8 mouse cellular contexts compared by ENCODE assay signal in the genomic region with DNA sequence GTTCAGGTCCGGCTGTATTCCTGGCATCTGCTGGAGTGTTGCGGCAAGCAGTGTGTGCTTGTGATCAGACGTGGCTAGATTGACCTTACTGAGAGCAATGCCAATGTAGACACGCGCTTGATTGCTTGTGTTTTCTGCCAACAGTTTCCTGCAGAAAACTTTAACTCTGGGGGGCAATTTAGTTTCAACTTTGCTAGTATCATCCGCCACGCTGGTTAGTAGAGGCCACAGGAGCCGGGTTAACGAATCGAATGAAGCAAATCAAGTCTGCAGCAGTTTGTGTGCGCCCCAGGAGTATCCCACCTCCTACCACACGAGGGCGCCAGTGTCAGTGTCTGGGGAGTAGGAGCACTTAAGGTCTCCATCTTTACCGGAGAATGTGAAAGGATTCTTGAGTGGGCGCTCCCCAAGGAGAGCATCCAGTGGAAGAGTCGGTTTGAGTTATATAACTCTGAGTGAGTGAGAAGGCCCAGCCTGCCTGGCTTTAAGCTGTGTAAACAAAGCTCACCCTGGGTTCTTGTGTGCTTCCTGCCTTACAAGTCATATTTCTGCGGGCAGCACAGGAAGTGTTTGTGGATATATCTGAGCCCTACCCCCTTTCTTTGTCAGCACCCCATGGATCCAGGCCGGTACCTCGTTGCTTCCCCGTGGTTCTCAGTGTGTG.
A peak's percentile ranks its signal among the peaks of the same experiment; 100 is the strongest.
DNase-seq lines count a peak whose midpoint lies in the region; ATAC-seq and TF ChIP-seq lines count a peak whose summit lies in the region.

No protein-coding gene starts in this region.

- H3K4me2 ChIP-seq in intestine, embryonic 15.5 days (replicated peaks): peak overlapping the region; percentile 38
- no peak overlapping the region for H3K4me2 ChIP-seq in limb, embryonic 12.5 days
- H3K4me2 ChIP-seq in midbrain, embryonic 14.5 days (ENCODE audit: low read length): no peak overlapping the region

- no peaks in the 10 kb centered on the region for H3K36me3 ChIP-seq in intestine, embryonic 15.5 days
- H3K36me3 ChIP-seq in limb, embryonic 12.5 days: no peaks in the 10 kb centered on the region
- no peaks in the 10 kb centered on the region for H3K36me3 ChIP-seq in midbrain, embryonic 14.5 days (ENCODE audit: control insufficient read depth, insufficient read depth, low read length)
- H3K36me3 ChIP-seq in spleen, adult 2 months (ENCODE audit: control insufficient read depth, insufficient read depth, low read length): no peaks in the 10 kb centered on the region

- H3K4me1 ChIP-seq in intestine, embryonic 15.5 days (replicated peaks): peaks cover 9% of the 10 kb centered on the region
- peaks cover 23% of the 10 kb centered on the region for H3K4me1 ChIP-seq in limb, embryonic 12.5 days (replicated peaks)
- H3K4me1 ChIP-seq in midbrain, embryonic 14.5 days (ENCODE audit: control insufficient read depth, insufficient read depth, low read length): peaks cover 11% of the 10 kb centered on the region
- H3K4me1 ChIP-seq in spleen, adult 2 months (ENCODE audit: control insufficient read depth, insufficient read depth, insufficient read length): peaks cover 8% of the 10 kb centered on the region; the same call in 1 of the 2 replicates

- 37% methylated on average over 20 of the region's 20 CpGs for WGBS in intestine, embryonic 15.5 days
- WGBS in limb, embryonic 12.5 days: 34% methylated on average over 20 of the region's 20 CpGs
- WGBS in midbrain, embryonic 14.5 days: 29% methylated on average over 20 of the region's 20 CpGs
- WGBS in spleen, adult 2 months: 8% methylated on average over 20 of the region's 20 CpGs

- no peak overlapping the region for H3K9ac ChIP-seq in intestine, embryonic 15.5 days
- H3K9ac ChIP-seq in limb, embryonic 12.5 days (replicated peaks): no peak overlapping the region
- no peak overlapping the region for H3K9ac ChIP-seq in midbrain, embryonic 14.5 days (replicated peaks; ENCODE audit: low read length)

- no peak overlapping the region for H3K4me3 ChIP-seq in intestine, embryonic 15.5 days (replicated peaks)
- H3K4me3 ChIP-seq in limb, embryonic 12.5 days (replicated peaks): no peak overlapping the region
- H3K4me3 ChIP-seq in midbrain, embryonic 14.5 days (replicated peaks; ENCODE audit: low read depth, low read length): no peak overlapping the region
- H3K4me3 ChIP-seq in spleen, adult 2 months (ENCODE audit: extremely low read depth, insufficient read depth, insufficient read length): peak overlapping the region; percentile 54

- peak overlapping the region; percentile 38; the same call in 1 of the 2 replicates for H3K27ac ChIP-seq in intestine, embryonic 15.5 days
- H3K27ac ChIP-seq in limb, embryonic 12.5 days: peak overlapping the region; percentile 41; the same call in 1 of the 2 replicates
- H3K27ac ChIP-seq in midbrain, embryonic 14.5 days (replicated peaks; ENCODE audit: low read depth, low read length): no peak overlapping the region
- H3K27ac ChIP-seq in spleen, adult 2 months (ENCODE audit: insufficient read depth, low read length): peak overlapping the region; percentile 94

- no peaks in the 10 kb centered on the region for H3K9me3 ChIP-seq in intestine, embryonic 15.5 days
- H3K9me3 ChIP-seq in limb, embryonic 12.5 days: no peaks in the 10 kb centered on the region
- H3K9me3 ChIP-seq in midbrain, embryonic 14.5 days (ENCODE audit: control insufficient read depth, low read length): no peaks in the 10 kb centered on the region

- TF ChIP-seq POLR2A in spleen, adult 2 months (IDR thresholded peaks at IDR 0.05; ENCODE audit: low read depth, low read length): no peak

- peak; percentile 84; the same call in 1 of the 2 replicates for TF ChIP-seq CTCF in spleen, adult 2 months (IDR thresholded peaks at IDR 0.05; ENCODE audit: extremely low read depth, insufficient read depth, insufficient read length, insufficient replicate concordance)

- peak; percentile 73 for ATAC-seq in intestine, embryonic 15.5 days
- 0 out of 2 replicates have a peak, but pooled peaks have one; percentile 28 for ATAC-seq in limb, embryonic 12.5 days (ENCODE audit: insufficient number of reproducible peaks, insufficient read depth, low FRiP score, low TSS enrichment, low read depth)
- ATAC-seq in midbrain, embryonic 14.5 days (ENCODE audit: low FRiP score, low TSS enrichment): no peak; the same call in 1 of the 2 replicates

- peak; percentile 70 for DNase-seq in urinary bladder, postnatal 14 days (ENCODE audit: low spot score)
- DNase-seq in urinary bladder, postnatal 10 days (ENCODE audit: low spot score): no peak
- DNase-seq in embryo, embryonic 11 days: peak; percentile 81
- peak; percentile 54 for DNase-seq in gastrocnemius, postnatal 25 days
- DNase-seq in midbrain, embryonic 14.5 days: peak; percentile 84
- peak; percentile 73 to 75 for DNase-seq in spleen, adult 2 months (ENCODE audit: low read depth in 1 of 2, low spot score in 2 of 2)

- no peaks in the 10 kb centered on the region for H3K27me3 ChIP-seq in intestine, embryonic 15.5 days (replicated peaks)
- peaks cover 4% of the 10 kb centered on the region for H3K27me3 ChIP-seq in limb, embryonic 12.5 days
- H3K27me3 ChIP-seq in midbrain, embryonic 14.5 days (ENCODE audit: control insufficient read depth, insufficient read depth, low read length): 0 out of 2 replicates have a peak, but pooled peaks cover 5% of the 10 kb centered on the region
- no peaks in the 10 kb centered on the region for H3K27me3 ChIP-seq in spleen, adult 2 months (ENCODE audit: control insufficient read depth, insufficient read depth, low read length)
